Mouse (Mus musculus): ENCODE data around the gene Tcf23. TPM values are rescaled to one million over a fixed set of nuclear protein-coding genes. Genes with fewer than 3 reads are reported as not detected.

Gene Tcf23
- polyA plus RNA-seq, 1 experiment from 2014 or later = 0.08 TPM

- no peak overlapping the region for H3K9ac ChIP-seq
- no peak overlapping the region for H3K4me2 ChIP-seq (replicated peaks)
- no peaks in the 10 kb centered on the region for H3K9me3 ChIP-seq (replicated peaks)
- 34% methylated on average over 4 of the region's 4 CpGs for WGBS
- no peak overlapping the region for H3K4me3 ChIP-seq (replicated peaks)
- H3K4me1 ChIP-seq = peaks cover 5% of the 10 kb centered on the region; the same call in 1 of the 2 replicates
- H3K27me3 ChIP-seq = no peaks in the 10 kb centered on the region
- ATAC-seq (ENCODE audit: insufficient number of reproducible peaks, low FRiP score, low TSS enrichment, low read depth) = no peak
- no peaks in the 10 kb centered on the region for H3K36me3 ChIP-seq
- 0 out of 2 replicates have a peak overlapping the region, but pooled peaks have one; percentile 17 for H3K27ac ChIP-seq (replicated peaks)
Observed at GRCm38 (mm10) chr5:30930121-30930520, 38.3 kb upstream of the Tcf23 start.

- no peaks in the 10 kb centered on the region for H3K27me3 ChIP-seq
- no peak overlapping the region for H3K9ac ChIP-seq
- no peaks in the 10 kb centered on the region for H3K36me3 ChIP-seq
- WGBS = 76% methylated on average over 6 of the region's 6 CpGs
- H3K4me3 ChIP-seq (replicated peaks) = no peak overlapping the region
- peak overlapping the region; percentile 11; the same call in 1 of the 2 replicates for H3K27ac ChIP-seq (replicated peaks)
- no peak overlapping the region for H3K4me2 ChIP-seq (replicated peaks)
- H3K4me1 ChIP-seq = peaks cover 5% of the 10 kb centered on the region; the same call in 1 of the 2 replicates
- ATAC-seq (ENCODE audit: insufficient number of reproducible peaks, low FRiP score, low TSS enrichment, low read depth) = no peak
- no peaks in the 10 kb centered on the region for H3K9me3 ChIP-seq (replicated peaks)
Observed at GRCm38 (mm10) chr5:30930846-30931245, 37.6 kb upstream of the Tcf23 start.

- no peak overlapping the region for H3K4me3 ChIP-seq (replicated peaks)
- H3K27ac ChIP-seq (replicated peaks) = peak overlapping the region; percentile 11
- H3K27me3 ChIP-seq = no peaks in the 10 kb centered on the region
- no peaks in the 10 kb centered on the region for H3K36me3 ChIP-seq
- 75% methylated on average over 4 of the region's 4 CpGs for WGBS
- no peak overlapping the region for H3K9ac ChIP-seq
- H3K4me1 ChIP-seq = peaks cover 5% of the 10 kb centered on the region; the same call in 1 of the 2 replicates
- no peak for ATAC-seq (ENCODE audit: insufficient number of reproducible peaks, low FRiP score, low TSS enrichment, low read depth)
- H3K4me2 ChIP-seq (replicated peaks) = no peak overlapping the region
- H3K9me3 ChIP-seq (replicated peaks) = no peaks in the 10 kb centered on the region
Observed at GRCm38 (mm10) chr5:30931378-30931777, 37.1 kb upstream of the Tcf23 start.

- no peaks in the 10 kb centered on the region for H3K27me3 ChIP-seq
- H3K4me3 ChIP-seq (replicated peaks) = no peak overlapping the region
- H3K4me1 ChIP-seq = no peaks in the 10 kb centered on the region
- H3K9me3 ChIP-seq (replicated peaks) = no peaks in the 10 kb centered on the region
- WGBS = 62% methylated on average over 5 of the region's 5 CpGs
- no peak for ATAC-seq (ENCODE audit: insufficient number of reproducible peaks, low FRiP score, low TSS enrichment, low read depth)
- no peaks in the 10 kb centered on the region for H3K36me3 ChIP-seq
- H3K27ac ChIP-seq (replicated peaks) = no peak overlapping the region
- H3K9ac ChIP-seq = no peak overlapping the region
- H3K4me2 ChIP-seq (replicated peaks) = no peak overlapping the region
Observed at GRCm38 (mm10) chr5:30933705-30934104, 34.8 kb upstream of the Tcf23 start.

- Histone ChIP-seq H3K27me3 (no peaks in the 10 kb centered on the region), H3K4me3 (replicated peaks) (no peak overlapping the region), H3K9ac (no peak overlapping the region), H3K4me2 (replicated peaks) (no peak overlapping the region), H3K4me1 (no peaks in the 10 kb centered on the region), H3K9me3 (replicated peaks) (no peaks in the 10 kb centered on the region), H3K27ac (replicated peaks) (no peak overlapping the region), H3K36me3 (no peaks in the 10 kb centered on the region)
- ATAC-seq (ENCODE audit: insufficient number of reproducible peaks, low FRiP score, low TSS enrichment, low read depth) = no peak
- WGBS = 83% methylated on average over 5 of the region's 5 CpGs
Observed at GRCm38 (mm10) chr5:30934725-30935461, 33.6 kb upstream of the Tcf23 start.

- H3K4me1 ChIP-seq = peaks cover 7% of the 10 kb centered on the region
- no peak overlapping the region for H3K4me2 ChIP-seq (replicated peaks)
- no peak overlapping the region for H3K27ac ChIP-seq (replicated peaks)
- WGBS = 93% methylated on average over 2 of the region's 2 CpGs
- H3K9ac ChIP-seq = no peak overlapping the region
- no peak for ATAC-seq (ENCODE audit: insufficient number of reproducible peaks, low FRiP score, low TSS enrichment, low read depth)
- peaks cover 3% of the 10 kb centered on the region; the same call in 1 of the 2 replicates for H3K27me3 ChIP-seq
- H3K36me3 ChIP-seq = no peaks in the 10 kb centered on the region
- H3K9me3 ChIP-seq (replicated peaks) = no peaks in the 10 kb centered on the region
- H3K4me3 ChIP-seq (replicated peaks) = no peak overlapping the region
Observed at GRCm38 (mm10) chr5:30943004-30943403, 25.5 kb upstream of the Tcf23 start.

- no peak overlapping the region for H3K4me3 ChIP-seq (replicated peaks)
- no peaks in the 10 kb centered on the region for H3K36me3 ChIP-seq
- 0 out of 2 replicates have a peak overlapping the region, but pooled peaks have one; percentile 87 for H3K4me2 ChIP-seq (replicated peaks)
- H3K27me3 ChIP-seq = peaks cover 3% of the 10 kb centered on the region; the same call in 1 of the 2 replicates
- no peaks in the 10 kb centered on the region for H3K9me3 ChIP-seq (replicated peaks)
- WGBS = 88% methylated on average over 6 of the region's 6 CpGs
- ATAC-seq (ENCODE audit: insufficient number of reproducible peaks, low FRiP score, low TSS enrichment, low read depth) = no peak
- H3K4me1 ChIP-seq = peaks cover 15% of the 10 kb centered on the region
- H3K27ac ChIP-seq (replicated peaks) = no peak overlapping the region
- H3K9ac ChIP-seq = no peak overlapping the region
Observed at GRCm38 (mm10) chr5:30944344-30944743, 24.1 kb upstream of the Tcf23 start.

- H3K27ac ChIP-seq (replicated peaks) = no peak within 1 kb of the TSS
- H3K9me3 ChIP-seq (replicated peaks) = no peaks in the 10 kb centered on the region
- peaks cover 20% of the 10 kb centered on the region for H3K4me1 ChIP-seq
- peak; percentile 22; the same call in 1 of the 2 replicates for ATAC-seq (ENCODE audit: insufficient number of reproducible peaks, low FRiP score, low TSS enrichment, low read depth)
- H3K36me3 ChIP-seq = no peaks in the 10 kb centered on the region
- H3K4me2 ChIP-seq (replicated peaks) = peak within 1 kb of the TSS; percentile 87
- H3K9ac ChIP-seq = 0 out of 2 replicates have a peak within 1 kb of the TSS, but pooled peaks have one; percentile 12
- WGBS = 5% methylated on average over 44 of the region's 44 CpGs
- H3K27me3 ChIP-seq = peaks cover 3% of the 10 kb centered on the region; the same call in 1 of the 2 replicates
- H3K4me3 ChIP-seq (replicated peaks) = peak within 1 kb of the TSS; percentile 47
Observed at GRCm38 (mm10) chr5:30944956-30945781, 23.3 kb upstream of the Tcf23 start, which contains the start of gene Cgref1. TSS of gene Cgref1 (minus strand) at chr5:30945591.

- no peaks in the 10 kb centered on the region for H3K9me3 ChIP-seq (replicated peaks)
- peaks cover 15% of the 10 kb centered on the region for H3K36me3 ChIP-seq
- H3K4me1 ChIP-seq = peaks cover 28% of the 10 kb centered on the region
- H3K9ac ChIP-seq = no peak overlapping the region
- no peak overlapping the region; the same call in 1 of the 2 replicates for H3K27ac ChIP-seq (replicated peaks)
- no peak overlapping the region for H3K4me3 ChIP-seq (replicated peaks)
- WGBS = 74% methylated on average over 5 of the region's 5 CpGs
- ATAC-seq (ENCODE audit: insufficient number of reproducible peaks, low FRiP score, low TSS enrichment, low read depth) = no peak
- H3K4me2 ChIP-seq (replicated peaks) = 0 out of 2 replicates have a peak overlapping the region, but pooled peaks have one; percentile 86
- peaks cover 3% of the 10 kb centered on the region; the same call in 1 of the 2 replicates for H3K27me3 ChIP-seq
Observed at GRCm38 (mm10) chr5:30948620-30949019, 19.8 kb upstream of the Tcf23 start.

- Histone ChIP-seq H3K4me1 (peaks cover 28% of the 10 kb centered on the region), H3K4me2 (replicated peaks) (peak overlapping the region; percentile 86), H3K4me3 (replicated peaks) (peak overlapping the region; percentile 60), H3K27ac (replicated peaks) (peak overlapping the region; percentile 86), H3K36me3 (peaks cover 27% of the 10 kb centered on the region), H3K9me3 (replicated peaks) (no peaks in the 10 kb centered on the region), H3K9ac (peak overlapping the region; percentile 45), H3K27me3 (peaks cover 3% of the 10 kb centered on the region; the same call in 1 of the 2 replicates)
- peak; percentile 86 for ATAC-seq (ENCODE audit: insufficient number of reproducible peaks, low FRiP score, low TSS enrichment, low read depth)
- under 1% methylated on average over 31 of the region's 31 CpGs for WGBS
Observed at GRCm38 (mm10) chr5:30949654-30950326, 18.7 kb upstream of the Tcf23 start.
